Mouse (Mus musculus) MEL (cell line): ENCODE measurements around the gene D5Ertd579e. TPM values are rescaled to one million over a fixed set of nuclear protein-coding genes. Genes with fewer than 3 reads are reported as not detected.

Source experiments
- DNase-seq: peaks from one replicate; pipeline ENCODE4 v3.0.0; 2011; ENCODE audit warnings: low read depth, low spot score
- H3K27ac ChIP-seq: 2 replicates; pipeline ENCODE4 v1.5.1; 2012; ENCODE audit warnings: low read depth, mild to moderate bottlenecking, control low read depth, low read length, moderate library complexity; ENCODE audit not compliant: control insufficient read depth
- H3K27me3 ChIP-seq, 2 experiments: fragments of 150-350 bp in 1 of 2; sonication (generic) in 1 of 2; 2 replicates each; pipeline ENCODE4 v1.6.1; 2012; ENCODE audit warnings: low read length in 2 of 2, mild to moderate bottlenecking in 2 of 2, improper control_type of control experiment in 1 of 2, moderate library complexity in 1 of 2; ENCODE audit not compliant: insufficient read depth in 2 of 2, control insufficient read depth in 1 of 2
- H3K36me3 ChIP-seq, 2 experiments: 2 replicates each; pipeline ENCODE4 v1.6.1; 2012 to 2014; ENCODE audit warnings: low read length in 2 of 2, improper control_type of control experiment in 1 of 2, inconsistent platforms in 1 of 2, mild to moderate bottlenecking in 1 of 2; ENCODE audit not compliant: insufficient read depth in 2 of 2, control insufficient read depth in 1 of 2
- H3K4me1 ChIP-seq, 2 experiments: fragments of 150-350 bp in 1 of 2; sonication (generic) in 1 of 2; 2 replicates each; pipeline ENCODE4 v1.6.1; 2012; ENCODE audit warnings: low read length in 2 of 2, improper control_type of control experiment in 1 of 2, mild to moderate bottlenecking in 1 of 2; ENCODE audit not compliant: insufficient read depth in 2 of 2, control insufficient read depth in 1 of 2
- H3K4me3 ChIP-seq, 2 experiments: fragments of 150-350 bp in 1 of 2; sonication (generic) in 1 of 2; 2 replicates each; pipeline ENCODE4 v1.5.1; 2012; ENCODE audit warnings: low read depth in 2 of 2, low read length in 2 of 2, mild to moderate bottlenecking in 2 of 2, moderate library complexity in 2 of 2, control low read depth in 1 of 2, improper control_type of control experiment in 1 of 2; ENCODE audit not compliant: control insufficient read depth in 1 of 2, insufficient read depth in 1 of 2
- H3K79me2 ChIP-seq: 2 replicates; pipeline ENCODE4 v1.6.1; 2012; ENCODE audit warnings: mild to moderate bottlenecking, low read length, moderate library complexity; ENCODE audit not compliant: control insufficient read depth, poor library complexity, insufficient read depth
- H3K9ac ChIP-seq: 2 replicates; pipeline ENCODE4 v1.6.1; 2012; ENCODE audit warnings: low read depth, mild to moderate bottlenecking, control low read depth, low read length, moderate library complexity; ENCODE audit not compliant: control insufficient read depth, poor library complexity, severe bottlenecking
- H3K9me3 ChIP-seq: fragments of 150-350 bp; sonication (generic); replicated peaks from 2 replicates; pipeline ENCODE4 v1.6.1; 2012; ENCODE audit warnings: mild to moderate bottlenecking, low read length, improper control_type of control experiment, moderate library complexity; ENCODE audit not compliant: insufficient read depth
- BHLHE40 ChIP-seq: IDR thresholded peaks from 2 replicates; pipeline ENCODE4 v1.6.1; 2012; ENCODE audit warnings: low read depth, mild to moderate bottlenecking, inconsistent platforms, low read length, improper control_type of control experiment, borderline replicate concordance
- CHD2 ChIP-seq: IDR thresholded peaks from 2 replicates; pipeline ENCODE4 v1.6.1; 2011; ENCODE audit warnings: low read length, improper control_type of control experiment
- CTCF ChIP-seq, 3 experiments: IDR thresholded peaks in 2 of 3; conservative IDR thresholded peaks in 1 of 3; 2 replicates each; pipeline ENCODE4 v1.5.1; 2011 to 2012; ENCODE audit warnings: low read length in 3 of 3, low read depth in 2 of 3, mild to moderate bottlenecking in 2 of 3, improper control_type of control experiment in 1 of 3, inconsistent platforms in 1 of 3, mixed read lengths in 1 of 3, moderate library complexity in 1 of 3; ENCODE audit not compliant: control insufficient read depth in 1 of 3, insufficient read depth in 1 of 3, poor library complexity in 1 of 3, severe bottlenecking in 1 of 3
- E2F4 ChIP-seq: IDR thresholded peaks from 2 replicates; pipeline ENCODE4 v1.6.1; 2011; ENCODE audit warnings: low read depth, low read length, improper control_type of control experiment, borderline replicate concordance
- ELF1 ChIP-seq: IDR thresholded peaks from 2 replicates; pipeline ENCODE4 v1.6.1; 2014; ENCODE audit warnings: low read depth, mild to moderate bottlenecking, inconsistent platforms, low read length, improper control_type of control experiment, moderate library complexity
- EP300 ChIP-seq, 2 experiments: IDR thresholded peaks; 2 replicates each; pipeline ENCODE4 v1.6.1; 2011; ENCODE audit warnings: improper control_type of control experiment in 2 of 2, low read length in 2 of 2, low read depth in 1 of 2, mild to moderate bottlenecking in 1 of 2
- GABPA ChIP-seq: IDR thresholded peaks from 2 replicates; pipeline ENCODE4 v1.6.1; 2012; ENCODE audit warnings: low read depth, mild to moderate bottlenecking, inconsistent platforms, low read length, improper control_type of control experiment, moderate library complexity
- HCFC1 ChIP-seq: IDR thresholded peaks from 2 replicates; pipeline ENCODE4 v1.6.1; 2012; ENCODE audit warnings: low read depth, mild to moderate bottlenecking, inconsistent platforms, low read length, improper control_type of control experiment, moderate library complexity
- KAT2A ChIP-seq: conservative IDR thresholded peaks from 2 replicates; pipeline ENCODE4 v1.6.1; 2012; ENCODE audit warnings: low read depth, low read length, improper control_type of control experiment, inconsistent platforms
- MAFK ChIP-seq: IDR thresholded peaks from 2 replicates; pipeline ENCODE4 v1.6.1; 2011; ENCODE audit warnings: low read depth, mild to moderate bottlenecking, low read length, improper control_type of control experiment, borderline replicate concordance
- MAX ChIP-seq: IDR thresholded peaks from 2 replicates; pipeline ENCODE4 v1.6.1; 2011; ENCODE audit warnings: low read length, improper control_type of control experiment
- MAZ ChIP-seq: IDR thresholded peaks from 2 replicates; pipeline ENCODE4 v1.6.1; 2012; ENCODE audit warnings: low read depth, mild to moderate bottlenecking, inconsistent platforms, low read length, improper control_type of control experiment
- MEF2A ChIP-seq: IDR thresholded peaks from 2 replicates; pipeline ENCODE4 v1.6.1; 2014; ENCODE audit warnings: low read depth, mild to moderate bottlenecking, inconsistent platforms, low read length, improper control_type of control experiment; ENCODE audit not compliant: poor library complexity, insufficient replicate concordance, severe bottlenecking; ENCODE audit errors: extremely low read depth
- MXI1 ChIP-seq: IDR thresholded peaks from 2 replicates; pipeline ENCODE4 v1.6.1; 2011; ENCODE audit warnings: mild to moderate bottlenecking, low read depth, low read length, improper control_type of control experiment
- MYB ChIP-seq: IDR thresholded peaks from 2 replicates; pipeline ENCODE4 v1.6.1; 2011; ENCODE audit warnings: mild to moderate bottlenecking, low read depth, low read length, improper control_type of control experiment
- NELFE ChIP-seq: IDR thresholded peaks from 2 replicates; pipeline ENCODE4 v1.6.1; 2011; ENCODE audit warnings: low read depth, low read length, improper control_type of control experiment
- NRF1 ChIP-seq: IDR thresholded peaks from 2 replicates; pipeline ENCODE4 v1.6.1; 2014; ENCODE audit warnings: low read depth, mild to moderate bottlenecking, inconsistent platforms, low read length, improper control_type of control experiment, moderate library complexity; ENCODE audit not compliant: poor library complexity, insufficient read depth, severe bottlenecking
- POLR2A ChIP-seq, 2 experiments: IDR thresholded peaks; 2 replicates each; pipeline ENCODE4 v1.6.1; 2011 to 2012; ENCODE audit warnings: low read length in 2 of 2, mild to moderate bottlenecking in 2 of 2, control low read depth in 1 of 2, improper control_type of control experiment in 1 of 2, low read depth in 1 of 2, moderate library complexity in 1 of 2; ENCODE audit not compliant: control insufficient read depth in 1 of 2, insufficient read depth in 1 of 2, poor library complexity in 1 of 2
- POLR2AphosphoS2 ChIP-seq: IDR thresholded peaks from 2 replicates; pipeline ENCODE4 v1.6.1; 2011; ENCODE audit warnings: low read length, improper control_type of control experiment
- SIN3A ChIP-seq: IDR thresholded peaks from 2 replicates; pipeline ENCODE4 v1.6.1; 2012; ENCODE audit warnings: low read length, improper control_type of control experiment, inconsistent platforms
- SMC3 ChIP-seq: IDR thresholded peaks from 2 replicates; pipeline ENCODE4 v1.6.1; 2011; ENCODE audit warnings: low read depth, low read length, improper control_type of control experiment
- TAL1 ChIP-seq: IDR thresholded peaks from 2 replicates; pipeline ENCODE4 v1.6.1; 2012; ENCODE audit warnings: mild to moderate bottlenecking, inconsistent platforms, low read length, moderate library complexity, mixed read lengths
- TBP ChIP-seq: IDR thresholded peaks from 2 replicates; pipeline ENCODE4 v1.8.0; 2011; ENCODE audit warnings: low read depth, low read length, improper control_type of control experiment
- TCF12 ChIP-seq: IDR thresholded peaks from 2 replicates; pipeline ENCODE4 v1.6.1; 2014; ENCODE audit warnings: low read depth, mild to moderate bottlenecking, inconsistent platforms, low read length, improper control_type of control experiment, moderate library complexity
- USF1 ChIP-seq: IDR thresholded peaks from 2 replicates; pipeline ENCODE4 v1.6.1; 2014; ENCODE audit warnings: low read depth, mild to moderate bottlenecking, inconsistent platforms, low read length, improper control_type of control experiment, moderate library complexity
- ZC3H11A ChIP-seq: IDR thresholded peaks from 2 replicates; pipeline ENCODE4 v1.6.1; 2012; ENCODE audit warnings: low read depth, mild to moderate bottlenecking, inconsistent platforms, low read length, improper control_type of control experiment
- ZKSCAN1 ChIP-seq: IDR thresholded peaks from 2 replicates; pipeline ENCODE4 v1.6.1; 2012; ENCODE audit warnings: low read depth, mild to moderate bottlenecking, inconsistent platforms, low read length, improper control_type of control experiment, moderate library complexity
- ZMIZ1 ChIP-seq: IDR thresholded peaks from 2 replicates; pipeline ENCODE4 v1.6.1; 2012; ENCODE audit warnings: low read depth, mild to moderate bottlenecking, inconsistent platforms, low read length, improper control_type of control experiment, moderate library complexity
- ZNF384 ChIP-seq: IDR thresholded peaks from 2 replicates; pipeline ENCODE4 v1.6.1; 2012; ENCODE audit warnings: low read depth, mild to moderate bottlenecking, inconsistent platforms, low read length, improper control_type of control experiment
- polyA plus RNA-seq, 2 experiments: library from polyadenylated mRNA; stranded (reverse) in 1 of 2; unstranded in 1 of 2; fragments of >175 nt in 1 of 2; fragments of >200 nt in 1 of 2; gene quantifications; 2 replicates each; pipeline versions ENCODE4 v1.2.1 to v1.2.4; 2012; ENCODE audit warnings: low replicate concordance in 2 of 2, low read depth in 1 of 2; ENCODE audit not compliant: insufficient read length in 2 of 2, insufficient read depth in 1 of 2, missing spikeins in 1 of 2
- total RNA-seq: library from RNA; depleted of rRNA; stranded (reverse); fragments of 300-350 nt; gene quantifications from 2 replicates; pipeline ENCODE4 v1.2.3, GENCODE M21; 2012

The D5Ertd579e gene
- total and polyA plus RNA-seq, 3 experiments: 15.9 to 31.1 TPM; not detected in 1

DNA sequence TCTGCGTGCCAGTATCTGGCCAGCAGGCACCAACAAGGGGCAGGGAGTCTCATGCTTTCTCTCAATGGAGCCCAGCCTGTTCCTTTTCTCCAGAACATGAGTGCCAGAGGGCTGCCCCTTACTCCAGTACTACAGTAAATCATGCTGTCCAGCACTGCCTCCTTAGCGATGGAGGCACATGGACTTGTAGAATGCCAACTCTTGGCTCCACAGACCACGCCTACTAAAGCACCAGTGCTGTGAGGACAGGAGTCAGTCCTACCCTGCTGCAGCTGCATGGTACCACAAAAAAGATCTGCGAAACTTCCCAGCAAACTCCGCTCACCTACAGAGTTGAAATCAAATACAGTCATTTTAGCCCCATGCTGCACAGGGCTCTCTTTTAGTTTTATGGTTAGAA is 72.2 kb downstream of the D5Ertd579e start:
- TF ChIP-seq SMC3 (no peak), CTCF (IDR thresholded peaks at IDR 0.05 in 2 of 3, conservative IDR thresholded peaks at IDR 0.05 in 1 of 3; ENCODE audit: control insufficient read depth in 1 of 3, insufficient read depth in 1 of 3, low read depth in 2 of 3, low read length in 3 of 3, poor library complexity in 1 of 3, severe bottlenecking in 1 of 3) (no peak), ZNF384 (no peak), MAX (no peak), HCFC1 (no peak), SIN3A (no peak), ZMIZ1 (no peak), MEF2A (no peak), TAL1 (no peak), MXI1 (no peak)
- Histone ChIP-seq H3K79me2 (peaks cover 2% of the 10 kb centered on the region; the same call in 1 of the 2 replicates), H3K9ac (no peak overlapping the region), H3K9me3 (no peaks in the 10 kb centered on the region), H3K27me3 (no peaks in the 10 kb centered on the region), H3K36me3 (peaks cover 10 to 21% of the 10 kb centered on the region in 2 experiments), H3K4me3 (no peak overlapping the region), H3K4me1 (peaks cover 16% of the 10 kb centered on the region in 2 experiments), H3K27ac (no peak overlapping the region)
- DNase-seq: no peak

DNA sequence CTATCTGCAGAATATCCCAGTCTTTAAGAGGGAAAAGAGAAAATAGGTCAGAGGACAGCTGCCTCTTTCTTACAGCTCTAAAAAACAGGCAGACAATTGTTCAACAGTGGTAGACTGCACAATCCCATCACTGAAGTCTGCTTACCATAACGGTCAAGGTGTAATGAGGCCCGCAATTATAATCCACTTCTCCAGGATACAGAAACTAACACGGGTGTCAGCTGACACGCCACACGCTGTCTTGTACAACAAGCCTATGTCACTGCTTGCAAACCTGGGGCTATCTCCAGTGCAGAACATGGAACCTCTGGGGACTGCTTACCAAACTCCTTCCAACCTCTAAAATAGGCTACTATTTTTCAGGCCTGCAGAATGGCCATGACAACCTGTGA is 74.8 kb downstream of the D5Ertd579e start:
- peak overlapping the region; percentile 62 for H3K9ac ChIP-seq
- H3K79me2 ChIP-seq: peaks cover 2% of the 10 kb centered on the region; the same call in 1 of the 2 replicates
- H3K9me3 ChIP-seq: no peaks in the 10 kb centered on the region
- peaks cover 16% of the 10 kb centered on the region in 2 experiments for H3K4me1 ChIP-seq
- H3K4me3 ChIP-seq: peak overlapping the region; percentile 27 to 40
- peak; percentile 53 for DNase-seq
- no peaks in the 10 kb centered on the region for H3K27me3 ChIP-seq
- peaks cover 7 to 21% of the 10 kb centered on the region in 2 experiments; a peak in 3 of 4 replicates for H3K36me3 ChIP-seq
- peak overlapping the region; percentile 79 for H3K27ac ChIP-seq
- TF ChIP-seq HCFC1 (no peak), SMC3 (no peak), BHLHE40 (no peak), MAFK (no peak), ELF1 (no peak), TBP (no peak), E2F4 (no peak), NELFE (no peak), MAX (0 out of 2 replicates have a peak, but pooled peaks have one; percentile 21), MYB (no peak), GABPA (0 out of 2 replicates have a peak, but pooled peaks have one; percentile 3), ZNF384 (no peak), ZMIZ1 (no peak), MEF2A (no peak), MAZ (no peak), EP300 (IDR thresholded peaks at IDR 0.05; ENCODE audit: low read depth in 1 of 2, low read length in 2 of 2) (0 out of 4 replicates have a peak, but pooled peaks of 1 of the 2 experiments have one; percentile 5), POLR2A (IDR thresholded peaks at IDR 0.05; ENCODE audit: control insufficient read depth in 1 of 2, insufficient read depth in 1 of 2, low read depth in 1 of 2, low read length in 2 of 2, poor library complexity in 1 of 2) (no peak), TAL1 (no peak), SIN3A (peak; percentile 17; the same call in 1 of the 2 replicates), TCF12 (no peak), KAT2A (no peak), CHD2 (no peak), USF1 (peak; percentile 56; the same call in 1 of the 2 replicates), ZKSCAN1 (no peak), POLR2AphosphoS2 (no peak), NRF1 (no peak), CTCF (IDR thresholded peaks at IDR 0.05 in 2 of 3, conservative IDR thresholded peaks at IDR 0.05 in 1 of 3; ENCODE audit: control insufficient read depth in 1 of 3, insufficient read depth in 1 of 3, low read depth in 2 of 3, low read length in 3 of 3, poor library complexity in 1 of 3, severe bottlenecking in 1 of 3) (no peak), ZC3H11A (no peak)
